Mouse (Mus musculus) ES-E14 (cell line): ENCODE results near the gene Vash1.

Experiments used
- CHD2 ChIP-seq: IDR thresholded peaks from 2 replicates; pipeline ENCODE4 v1.6.1; 2014; ENCODE audit warnings: mild to moderate bottlenecking, low read depth, low read length, inconsistent platforms
- HCFC1 ChIP-seq: IDR thresholded peaks from 2 replicates; pipeline ENCODE4 v1.6.1; 2012; ENCODE audit warnings: low read length, inconsistent platforms, borderline replicate concordance; ENCODE audit not compliant: insufficient read depth
- MAFK ChIP-seq: IDR thresholded peaks from 2 replicates; pipeline ENCODE4 v1.6.1; 2014; ENCODE audit warnings: mild to moderate bottlenecking, low read depth, low read length, inconsistent platforms; ENCODE audit not compliant: insufficient read depth
- ZC3H11A ChIP-seq: IDR thresholded peaks from 2 replicates; pipeline ENCODE4 v1.6.1; 2012; ENCODE audit warnings: low read depth, mild to moderate bottlenecking, inconsistent platforms, low read length, borderline replicate concordance
- ZNF384 ChIP-seq: IDR thresholded peaks from 2 replicates; pipeline ENCODE4 v1.6.1; 2012; ENCODE audit warnings: low read depth, low read length, inconsistent platforms

GRCm38 (mm10) chr12:86714026-86714425 is 35.5 kb downstream of the Vash1 start:
- TF ChIP-seq HCFC1 = no peak
- TF ChIP-seq ZNF384 = peak; percentile 68
- TF ChIP-seq MAFK = no peak
- no peak for TF ChIP-seq ZC3H11A
- TF ChIP-seq CHD2 = no peak
